Mouse (Mus musculus) ES-E14 (cell line): ENCODE measurements around the gene Dlg5.

ENCODE experiments used
- HCFC1 ChIP-seq: IDR thresholded peaks from 2 replicates; pipeline ENCODE4 v1.6.1; 2012; ENCODE audit warnings: low read length, inconsistent platforms, borderline replicate concordance; ENCODE audit not compliant: insufficient read depth
- MAFK ChIP-seq: IDR thresholded peaks from 2 replicates; pipeline ENCODE4 v1.6.1; 2014; ENCODE audit warnings: mild to moderate bottlenecking, low read depth, low read length, inconsistent platforms; ENCODE audit not compliant: insufficient read depth

DNA sequence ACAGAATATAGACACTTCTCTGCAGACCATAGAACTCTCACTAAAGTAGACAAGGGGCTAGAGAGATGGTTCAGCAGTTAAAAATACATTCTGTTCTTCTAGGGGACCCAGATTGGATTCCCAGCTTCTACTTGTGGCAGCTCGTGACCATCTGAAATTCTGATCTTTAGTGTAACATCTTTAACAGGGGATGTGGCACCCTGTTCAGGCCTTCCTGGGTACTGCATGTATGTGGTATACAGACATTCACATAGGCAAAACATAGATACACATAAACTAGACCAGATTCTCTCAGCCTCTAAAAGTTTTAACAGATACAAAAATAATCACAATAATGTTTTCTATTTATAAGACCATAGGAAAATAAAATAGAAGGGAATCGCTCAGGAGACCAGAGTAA is 120.7 kb downstream of the Dlg5 start:
- TF ChIP-seq MAFK: no peak
- no peak for TF ChIP-seq HCFC1
